Mouse (Mus musculus): ENCODE measurements around the gene Phf13. TPM values are rescaled to one million over a fixed set of nuclear protein-coding genes. Genes with fewer than 3 reads are reported as not detected.
"Not testable (repeated sequence)": the region's sequence is repeated elsewhere in the genome, so short reads cannot be mapped to it uniquely, and the experiment has no call there.

Phf13 gene
- 0.99 and 1.0 TPM in 2 replicates for polyA plus RNA-seq (2012)

- peaks cover 25% of the 10 kb centered on the region for H3K36me3 ChIP-seq (ENCODE audit: control insufficient read depth)
- peaks cover 46% of the 10 kb centered on the region for H3K4me1 ChIP-seq (ENCODE audit: control insufficient read depth)
Measured at GRCm38 (mm10) chr4:151996173-151996950, at the start of gene Phf13. Gene Phf13 (minus strand): TSS chr4:151996258.

GRCm38 (mm10) chr4:152044609-152045008 lies 48.6 kb upstream of the Phf13 start:
- Histone ChIP-seq H3K4me3 (replicated peaks) (no peak overlapping the region), H3K36me3 (ENCODE audit: control insufficient read depth) (peaks cover 84% of the 10 kb centered on the region), H3K9me3 (ENCODE audit: control insufficient read depth, low read length) (no peaks in the 10 kb centered on the region), H3K4me1 (ENCODE audit: control insufficient read depth) (peaks cover 29% of the 10 kb centered on the region), H3K27me3 (ENCODE audit: control insufficient read depth) (no peaks in the 10 kb centered on the region)
- TF ChIP-seq TAL1 (IDR thresholded peaks at IDR 0.05; ENCODE audit: low read length) (0 out of 3 replicates have a peak, but pooled peaks have one; percentile 6), GATA1 (IDR thresholded peaks at IDR 0.05; ENCODE audit: low read length) (0 out of 2 replicates have a peak, but pooled peaks have one; percentile 10)

More at GRCm38 (mm10) chr4:151996173-151996950, at the start of gene Phf13:
- peaks cover 32% of the 10 kb centered on the region for H3K27me3 ChIP-seq (ENCODE audit: control insufficient read depth)
- no peaks in the 10 kb centered on the region; the same call in 1 of the 2 replicates for H3K9me3 ChIP-seq (ENCODE audit: control insufficient read depth, low read length)
- TF ChIP-seq TAL1 (IDR thresholded peaks at IDR 0.05; ENCODE audit: low read length) (no peak), GATA1 (IDR thresholded peaks at IDR 0.05; ENCODE audit: low read length) (no peak)
- peak within 1 kb of the TSS; percentile 97 for H3K4me3 ChIP-seq (replicated peaks)

GRCm38 (mm10) chr4:152043171-152043570 lies 47.1 kb upstream of the Phf13 start:
- Histone ChIP-seq H3K36me3 (ENCODE audit: control insufficient read depth) (peaks cover 73% of the 10 kb centered on the region), H3K4me1 (ENCODE audit: control insufficient read depth) (peaks cover 42% of the 10 kb centered on the region), H3K27me3 (ENCODE audit: control insufficient read depth) (no peaks in the 10 kb centered on the region), H3K9me3 (ENCODE audit: control insufficient read depth, low read length) (no peaks in the 10 kb centered on the region), H3K4me3 (replicated peaks) (no peak overlapping the region)
- TF ChIP-seq GATA1 (IDR thresholded peaks at IDR 0.05; ENCODE audit: low read length), result no peak
- TF ChIP-seq TAL1 (IDR thresholded peaks at IDR 0.05; ENCODE audit: low read length), result no peak

GRCm38 (mm10) chr4:152041924-152042641 lies 46.0 kb upstream of the Phf13 start:
- Histone ChIP-seq H3K36me3 (ENCODE audit: control insufficient read depth) (peaks cover 62% of the 10 kb centered on the region), H3K27me3 (ENCODE audit: control insufficient read depth) (no peaks in the 10 kb centered on the region), H3K4me3 (replicated peaks) (no peak overlapping the region), H3K4me1 (ENCODE audit: control insufficient read depth) (peaks cover 44% of the 10 kb centered on the region), H3K9me3 (ENCODE audit: control insufficient read depth, low read length) (no peaks in the 10 kb centered on the region)
- TF ChIP-seq GATA1 (IDR thresholded peaks at IDR 0.05; ENCODE audit: low read length), result no peak
- no peak for TF ChIP-seq TAL1 (IDR thresholded peaks at IDR 0.05; ENCODE audit: low read length)

GRCm38 (mm10) chr4:152039831-152040310 lies 43.8 kb upstream of the Phf13 start:
- Histone ChIP-seq H3K4me3 (replicated peaks) (peak overlapping the region; percentile 91), H3K4me1 (ENCODE audit: control insufficient read depth) (peaks cover 44% of the 10 kb centered on the region), H3K9me3 (ENCODE audit: control insufficient read depth, low read length) (no peaks in the 10 kb centered on the region), H3K27me3 (ENCODE audit: control insufficient read depth) (no peaks in the 10 kb centered on the region), H3K36me3 (ENCODE audit: control insufficient read depth) (peaks cover 41% of the 10 kb centered on the region)
- TF ChIP-seq GATA1 (IDR thresholded peaks at IDR 0.05; ENCODE audit: low read length) (no peak), TAL1 (IDR thresholded peaks at IDR 0.05; ENCODE audit: low read length) (no peak)

GRCm38 (mm10) chr4:152038985-152039830 lies 43.1 kb upstream of the Phf13 start, which contains the start of gene Nol9:
Gene Nol9 (plus strand): TSS chr4:152039321.
- Histone ChIP-seq H3K4me1 (ENCODE audit: control insufficient read depth) (peaks cover 42% of the 10 kb centered on the region), H3K9me3 (ENCODE audit: control insufficient read depth, low read length) (no peaks in the 10 kb centered on the region), H3K27me3 (ENCODE audit: control insufficient read depth) (no peaks in the 10 kb centered on the region), H3K4me3 (replicated peaks) (peak within 1 kb of the TSS; percentile 91), H3K36me3 (ENCODE audit: control insufficient read depth) (peaks cover 34% of the 10 kb centered on the region)
- TF ChIP-seq GATA1 (IDR thresholded peaks at IDR 0.05; ENCODE audit: low read length) (no peak), TAL1 (IDR thresholded peaks at IDR 0.05; ENCODE audit: low read length) (no peak)

- peaks cover 42% of the 10 kb centered on the region for H3K4me1 ChIP-seq (ENCODE audit: control insufficient read depth)
- no peaks in the 10 kb centered on the region for H3K27me3 ChIP-seq (ENCODE audit: control insufficient read depth)
- TF ChIP-seq GATA1 (IDR thresholded peaks at IDR 0.05; ENCODE audit: low read length) (no peak), TAL1 (IDR thresholded peaks at IDR 0.05; ENCODE audit: low read length) (no peak)
- H3K9me3 ChIP-seq (ENCODE audit: control insufficient read depth, low read length), result no peaks in the 10 kb centered on the region
- H3K4me3 ChIP-seq (replicated peaks), result peak within 1 kb of the TSS; percentile 91
- peaks cover 26% of the 10 kb centered on the region for H3K36me3 ChIP-seq (ENCODE audit: control insufficient read depth)
Measured at GRCm38 (mm10) chr4:152038225-152038984, 42.3 kb upstream of the Phf13 start, which contains the start of gene Tas1r1. Gene Tas1r1 (minus strand): TSS chr4:152038568.

- H3K27me3 ChIP-seq (ENCODE audit: control insufficient read depth); H3K9me3 ChIP-seq (ENCODE audit: control insufficient read depth, low read length); H3K36me3 ChIP-seq (ENCODE audit: control insufficient read depth); H3K4me3 ChIP-seq (replicated peaks): not testable (repeated sequence)
- H3K4me1 ChIP-seq (ENCODE audit: control insufficient read depth), result peaks cover 33% of the 10 kb centered on the region
Measured at GRCm38 (mm10) chr4:152036464-152036863, 40.4 kb upstream of the Phf13 start.

All from erythroblast, embryonic 14.5 days (primary cell).